Mouse (Mus musculus) cerebellum, postnatal 14 days (tissue): Measurements from ENCODE around the gene Camkk2.

ENCODE experiments used
- DNase-seq, 2 experiments: peaks; one replicate each; pipeline ENCODE4 v3.0.0; 2021; ENCODE audit warnings: mixed read lengths in 2 of 2

Camkk2 gene

GRCm38 (mm10) chr5:122780791-122781432 lies 1.7 kb upstream of the Camkk2 start:
- DNase-seq = no peak

DNA sequence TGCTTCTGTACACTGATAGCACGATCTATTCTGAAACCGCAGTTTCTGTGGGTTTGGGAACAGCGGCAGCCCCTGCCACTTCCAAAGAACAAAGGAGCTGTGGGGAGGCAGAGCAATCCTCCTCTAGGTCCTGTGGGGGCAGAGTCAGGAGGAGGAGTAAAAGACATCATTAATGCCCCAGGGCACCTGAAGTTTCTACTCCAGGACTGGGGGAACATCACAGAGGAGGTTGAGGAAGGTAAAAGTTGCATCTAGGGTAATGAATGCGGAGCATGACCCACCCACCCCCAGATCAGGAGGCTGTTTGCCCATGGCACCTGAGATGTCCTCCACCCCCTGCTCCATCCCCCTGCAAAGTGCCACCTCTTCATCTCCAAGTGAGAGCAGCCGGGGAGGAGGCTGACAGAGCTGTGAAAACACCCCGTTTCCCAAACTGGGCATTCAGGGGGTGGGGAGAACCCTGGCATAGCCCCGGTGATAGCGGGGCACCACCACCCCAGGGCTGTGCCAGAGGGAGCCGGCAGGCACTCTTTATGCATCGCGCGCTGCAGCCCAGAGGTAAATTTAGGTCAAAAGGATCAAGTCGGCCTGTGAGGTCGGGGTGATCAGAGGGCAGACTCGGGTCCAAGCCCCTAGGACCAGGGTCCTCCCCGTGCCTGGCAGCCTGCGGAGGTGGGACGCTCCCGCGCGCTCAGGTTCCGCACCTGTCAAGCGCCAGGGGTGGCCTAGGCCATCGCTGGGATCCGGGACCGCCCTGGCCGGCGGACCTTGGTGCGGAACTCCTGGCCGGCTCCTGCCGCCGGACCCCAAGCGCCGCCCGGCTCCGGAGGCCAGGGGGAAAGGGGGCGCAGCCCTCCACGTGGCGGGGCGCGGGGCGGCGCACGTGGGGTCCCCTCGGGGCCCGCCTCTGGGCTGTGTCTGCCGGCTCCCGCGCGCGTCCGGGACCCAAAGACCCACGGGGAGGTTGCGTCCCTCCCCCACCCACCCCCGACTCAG lies 680 bp downstream of the Camkk2 start:
- DNase-seq = peak; percentile 45 to 63

- DNase-seq = no peak
These were observed 1.9 kb downstream of the Camkk2 start for GRCm38 (mm10) chr5:122777322-122777721.

- DNase-seq = no peak
These were observed 3.4 kb downstream of the Camkk2 start for GRCm38 (mm10) chr5:122775646-122776286.

DNA sequence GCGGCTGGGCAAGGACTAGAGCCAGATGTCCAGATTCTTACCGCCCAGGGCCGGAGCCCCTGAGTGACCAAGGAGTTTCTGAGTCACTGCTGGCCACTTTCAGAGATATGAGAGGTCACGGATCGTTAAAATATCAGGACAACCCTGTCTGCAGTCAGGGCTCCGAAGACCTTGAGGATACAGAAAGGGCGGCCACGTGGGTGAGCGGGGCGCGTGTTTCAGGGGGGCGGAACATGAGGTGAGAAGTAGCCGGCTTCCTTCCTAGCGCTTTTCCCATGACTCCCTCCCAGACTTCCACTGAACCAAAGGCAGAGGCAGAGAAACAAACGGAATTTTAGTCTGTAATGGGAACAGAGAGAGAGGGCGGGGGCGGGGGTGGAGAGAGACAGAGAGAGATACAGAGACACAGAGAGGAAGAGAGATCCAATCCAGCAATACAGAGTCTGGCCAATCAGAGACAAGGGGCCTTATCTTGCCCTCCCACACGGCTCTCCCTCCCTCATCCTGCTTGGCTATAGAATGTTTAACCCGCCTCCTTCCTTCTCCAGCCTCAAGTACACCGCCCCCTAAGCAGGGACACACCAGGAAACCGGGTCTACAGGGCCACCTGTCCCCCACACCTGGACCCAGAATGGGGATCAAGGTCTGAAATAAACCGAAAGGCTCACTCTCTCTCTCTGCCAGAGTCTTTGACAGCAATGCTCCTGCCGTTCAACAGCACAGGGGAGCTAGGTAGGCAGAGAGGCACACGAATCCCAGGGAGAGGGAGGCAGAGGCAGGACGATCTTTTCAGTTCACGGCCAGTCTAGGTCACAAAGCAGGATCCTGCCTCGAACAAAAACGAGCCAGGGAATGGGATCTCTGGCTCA lies 4.2 kb downstream of the Camkk2 start:
- no peak for DNase-seq

DNA sequence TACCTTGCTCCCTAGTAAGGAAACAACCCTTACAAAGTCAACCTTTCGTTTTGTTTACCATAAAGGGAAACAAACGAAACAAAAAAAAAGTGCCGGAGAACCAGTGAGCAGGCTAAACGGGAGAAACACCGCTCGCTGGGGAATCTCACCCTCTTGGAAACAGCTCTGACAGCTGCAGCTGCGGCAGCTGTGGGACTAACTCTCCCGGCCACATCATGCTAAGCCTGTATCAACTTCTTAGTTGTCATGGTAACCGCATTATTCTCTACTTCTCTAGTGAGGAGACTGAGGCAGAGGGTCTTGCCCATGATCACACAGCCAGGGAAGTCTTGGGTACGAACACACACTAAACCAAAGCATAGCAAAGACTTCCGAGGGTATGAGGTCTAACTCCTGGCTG lies 5.5 kb downstream of the Camkk2 start:
- no peak for DNase-seq

DNA sequence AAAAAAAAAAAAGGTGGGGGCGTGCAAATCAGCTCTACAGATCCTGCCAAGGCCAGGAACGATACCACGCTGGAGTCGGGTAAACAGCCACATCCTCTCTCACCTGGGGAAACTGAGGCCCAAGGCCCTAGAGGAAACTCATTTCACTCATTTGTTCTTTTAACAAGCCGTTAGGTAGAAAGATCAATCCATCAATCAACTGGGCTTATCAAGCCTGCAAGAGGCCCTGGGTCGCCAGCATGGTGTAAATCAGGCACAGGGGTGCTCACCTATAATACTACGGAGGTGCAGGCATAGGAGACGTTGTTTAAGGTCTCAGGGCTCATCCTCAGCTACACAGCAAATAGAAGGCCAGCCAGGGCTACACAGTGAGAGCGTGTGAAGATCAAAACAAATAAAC lies 7.8 kb downstream of the Camkk2 start:
- DNase-seq = no peak

GRCm38 (mm10) chr5:122770806-122771261 lies 8.4 kb downstream of the Camkk2 start:
- DNase-seq = peak; percentile 88 to 95

GRCm38 (mm10) chr5:122770304-122770703 lies 8.9 kb downstream of the Camkk2 start:
- peak in 1 of 2 experiments; percentile 44 for DNase-seq

GRCm38 (mm10) chr5:122769101-122769568 lies 10.1 kb downstream of the Camkk2 start:
- no peak for DNase-seq

GRCm38 (mm10) chr5:122767283-122767682 lies 11.9 kb downstream of the Camkk2 start:
- DNase-seq = no peak

DNA sequence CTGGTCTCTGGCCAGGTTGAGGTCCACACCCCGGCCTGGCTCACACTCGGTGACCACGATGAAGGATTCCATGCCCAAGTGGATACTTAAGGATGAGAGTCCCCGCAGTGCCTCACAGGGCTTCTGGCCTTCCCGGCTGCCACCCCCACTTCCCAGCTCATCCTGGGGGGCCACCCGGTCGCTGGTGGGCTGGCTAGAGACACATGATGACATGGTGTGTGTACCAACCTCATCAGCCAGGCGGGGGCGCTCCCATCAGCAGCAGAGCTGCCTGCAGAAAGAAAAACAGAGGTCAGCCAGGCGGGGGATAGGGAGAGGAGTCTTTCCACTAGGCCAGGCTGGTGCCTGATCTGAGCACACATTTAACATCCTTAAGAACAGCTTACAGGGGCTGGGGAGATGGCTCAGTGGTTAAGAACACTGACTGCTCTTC lies 15.2 kb downstream of the Camkk2 start:
- DNase-seq = peak; percentile 78 to 90

DNA sequence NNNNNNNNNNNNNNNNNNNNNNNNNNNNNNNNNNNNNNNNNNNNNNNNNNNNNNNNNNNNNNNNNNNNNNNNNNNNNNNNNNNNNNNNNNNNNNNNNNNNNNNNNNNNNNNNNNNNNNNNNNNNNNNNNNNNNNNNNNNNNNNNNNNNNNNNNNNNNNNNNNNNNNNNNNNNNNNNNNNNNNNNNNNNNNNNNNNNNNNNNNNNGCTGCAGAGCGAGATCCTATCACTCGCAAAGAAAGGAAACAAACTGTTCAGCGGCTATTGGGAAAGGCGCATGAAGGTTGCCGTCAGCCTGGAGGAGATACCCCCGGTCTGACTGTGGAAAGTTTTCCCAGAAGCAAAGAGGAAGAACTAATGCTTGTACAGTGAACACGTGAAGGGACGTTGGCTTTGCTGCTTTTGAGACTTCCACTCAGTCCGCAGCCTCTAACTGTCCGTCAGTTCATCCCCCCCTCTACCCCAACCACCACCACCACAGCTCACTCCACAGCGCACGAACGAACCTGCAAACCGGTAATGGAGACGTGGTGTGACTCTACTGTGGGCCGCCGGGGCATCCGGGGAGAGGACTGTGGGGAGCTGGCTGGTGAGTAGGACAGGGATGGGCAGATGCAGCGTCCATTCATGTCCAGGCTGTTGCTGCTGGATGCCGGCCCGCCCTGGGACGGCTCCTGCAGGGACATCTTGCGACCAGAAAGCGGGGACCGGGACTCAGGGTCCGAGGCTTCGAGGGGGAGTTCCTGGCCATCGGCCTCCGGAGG lies 15.8 kb downstream of the Camkk2 start:
- DNase-seq = peak; percentile 38 to 51

DNA sequence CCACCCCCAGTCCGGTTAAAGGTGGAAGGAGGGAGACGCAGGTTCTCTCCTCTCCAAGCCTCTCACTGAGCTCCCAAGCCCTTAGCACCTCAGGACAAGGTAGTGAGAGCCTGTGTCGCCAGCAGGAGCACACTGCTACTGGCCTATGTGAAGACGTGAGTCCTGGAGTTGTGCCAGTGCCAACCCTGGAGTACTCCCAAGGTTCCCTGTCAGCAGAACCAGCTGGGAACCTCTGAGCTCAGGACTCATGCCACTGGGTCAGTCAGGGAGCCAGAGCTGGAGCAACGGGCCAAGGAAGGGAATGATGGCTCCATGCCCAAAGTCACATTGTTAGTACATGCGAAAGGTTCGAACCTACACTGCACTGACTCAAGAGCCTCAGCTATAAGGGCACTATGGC lies 22.5 kb downstream of the Camkk2 start:
- DNase-seq = peak; percentile 77 to 82

GRCm38 (mm10) chr5:122756144-122756543 lies 23.1 kb downstream of the Camkk2 start:
- no peak for DNase-seq

GRCm38 (mm10) chr5:122755620-122756019 lies 23.6 kb downstream of the Camkk2 start:
- no peak for DNase-seq

DNA sequence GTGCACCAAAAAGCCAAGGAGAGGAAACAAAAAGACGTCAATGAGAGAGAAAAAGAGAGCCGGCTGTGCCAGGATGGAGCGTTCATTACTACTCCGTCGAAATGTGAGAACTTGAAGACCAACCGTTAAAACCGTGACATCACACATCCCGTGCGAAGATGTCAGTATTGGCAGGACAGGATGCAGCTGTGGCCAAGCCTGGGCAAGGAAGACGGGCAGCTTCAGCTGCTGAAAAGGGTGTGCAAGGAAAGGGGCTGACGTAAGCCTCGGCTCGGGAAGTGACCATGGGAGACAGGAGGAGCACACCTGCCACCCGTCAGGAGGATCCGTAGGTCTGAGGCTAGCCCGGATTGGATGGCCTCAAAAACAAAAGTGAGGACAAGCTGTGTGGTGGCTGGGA lies 24.7 kb downstream of the Camkk2 start:
- DNase-seq = no peak

DNA sequence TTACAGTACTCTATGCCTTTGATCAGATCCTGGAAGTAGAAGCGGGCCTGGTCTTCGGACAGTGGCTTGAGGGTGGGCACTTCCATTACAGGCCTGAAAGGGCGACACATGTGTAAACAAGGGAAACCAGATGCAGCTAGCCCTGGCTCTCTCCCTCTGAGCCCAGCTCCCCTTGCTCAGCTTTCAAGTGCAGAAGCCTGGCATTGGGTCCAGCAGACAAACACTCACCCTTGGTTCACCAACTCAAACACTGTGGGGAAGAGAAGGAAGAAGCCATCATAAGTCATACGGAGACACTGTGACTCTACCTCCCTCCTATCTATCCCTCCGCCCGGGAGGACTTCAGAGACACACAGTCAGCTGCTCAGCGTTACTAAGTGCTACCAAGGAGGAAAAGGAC lies 31.3 kb downstream of the Camkk2 start:
- DNase-seq = no peak

- no peak for DNase-seq
These were observed 35.3 kb downstream of the Camkk2 start for GRCm38 (mm10) chr5:122743880-122744422.

DNA sequence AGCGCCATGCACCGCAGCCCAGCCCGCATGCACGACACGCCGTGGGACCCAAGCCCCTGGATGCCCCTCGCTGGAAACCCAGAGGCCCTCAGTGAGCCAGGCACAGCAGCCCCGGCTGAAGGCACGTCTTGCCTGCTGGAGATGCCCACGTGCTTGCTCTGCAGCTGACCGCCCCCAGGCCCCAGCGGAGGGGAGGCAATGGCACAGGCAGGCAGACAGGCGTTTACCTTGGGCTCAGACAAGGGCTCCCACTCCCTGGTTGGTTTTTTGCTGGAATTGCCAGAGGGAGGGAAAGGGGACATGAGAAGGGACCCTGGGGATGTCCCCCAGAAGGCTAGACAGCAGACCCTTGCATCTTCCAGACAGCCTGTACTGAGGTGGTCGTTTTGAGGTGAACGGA lies 42.4 kb downstream of the Camkk2 start:
- no peak for DNase-seq

GRCm38 (mm10) chr5:122735853-122736252 lies 43.4 kb downstream of the Camkk2 start:
- DNase-seq = no peak
